Mouse (Mus musculus) heart, postnatal 4 days (tissue): Measurements from ENCODE around the gene Rom1. TPM values are rescaled to one million over a fixed set of nuclear protein-coding genes. Genes with fewer than 3 reads are reported as not detected.
A peak's percentile ranks its signal among the peaks of the same experiment; 100 is the strongest.
"Not testable (repeated sequence)": the region's sequence is repeated elsewhere in the genome, so short reads cannot be mapped to it uniquely, and the experiment has no call there.

Experiments used
- DNase-seq: peaks from one replicate; pipeline ENCODE4 v3.0.0; 2021
- total RNA-seq, 2 experiments: library from RNA; stranded (reverse); gene quantifications; 2 replicates each; pipeline ENCODE4 v1.2.3; 2021

The Rom1 gene
- total RNA-seq: 1 to 10 TPM; 3.1 to 3.2 TPM

DNA sequence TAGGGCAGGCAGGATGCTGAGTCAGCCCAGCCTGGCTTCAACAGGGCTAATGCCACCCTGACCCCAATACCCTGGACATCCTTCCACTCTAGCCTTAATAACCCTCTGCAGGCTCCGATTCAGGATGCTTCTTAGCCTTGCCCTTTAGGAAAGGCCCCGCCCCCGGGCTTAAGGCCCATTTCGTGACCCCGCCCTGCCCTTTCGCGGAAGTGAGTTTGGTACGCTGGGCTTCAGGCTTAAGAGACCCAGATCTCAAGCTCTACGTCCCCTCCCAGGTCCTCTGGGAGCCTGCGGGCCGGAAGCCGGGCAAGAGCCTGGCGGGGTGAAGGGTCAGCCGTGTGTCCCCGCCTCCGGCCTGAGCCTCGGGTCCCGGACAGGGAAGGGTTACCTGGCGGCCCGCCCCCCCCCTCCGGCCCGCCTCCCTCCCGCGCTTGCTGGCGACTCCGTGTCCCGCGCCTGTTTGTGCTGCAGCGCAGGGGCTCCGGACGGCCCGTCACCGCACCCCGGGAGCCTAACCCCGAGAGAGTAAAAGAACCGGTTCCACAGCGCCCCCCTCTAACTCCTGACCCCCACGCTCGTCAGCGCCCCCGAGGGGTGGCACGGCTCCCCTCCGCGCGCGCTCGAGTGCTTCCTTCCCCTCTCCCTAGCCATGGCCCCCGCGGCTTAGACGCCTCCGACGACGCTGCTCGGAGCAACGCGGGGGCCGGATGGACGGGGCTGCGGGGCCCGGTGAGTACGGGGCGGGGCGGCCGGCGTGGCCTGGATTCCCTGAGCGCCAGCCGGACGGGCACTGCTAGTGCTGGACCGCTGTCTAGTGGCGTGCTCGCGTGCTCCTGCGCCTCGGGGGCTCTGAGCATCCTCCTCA, at the start of gene Rom1, which contains the start of gene Eml3:
Gene Rom1 (minus strand): TSS at position 133 of the 865 bp plus-strand sequence.
Gene Eml3 (plus strand): TSS at position 329 of the 865 bp plus-strand sequence.
- peak; percentile 91 for DNase-seq

DNA sequence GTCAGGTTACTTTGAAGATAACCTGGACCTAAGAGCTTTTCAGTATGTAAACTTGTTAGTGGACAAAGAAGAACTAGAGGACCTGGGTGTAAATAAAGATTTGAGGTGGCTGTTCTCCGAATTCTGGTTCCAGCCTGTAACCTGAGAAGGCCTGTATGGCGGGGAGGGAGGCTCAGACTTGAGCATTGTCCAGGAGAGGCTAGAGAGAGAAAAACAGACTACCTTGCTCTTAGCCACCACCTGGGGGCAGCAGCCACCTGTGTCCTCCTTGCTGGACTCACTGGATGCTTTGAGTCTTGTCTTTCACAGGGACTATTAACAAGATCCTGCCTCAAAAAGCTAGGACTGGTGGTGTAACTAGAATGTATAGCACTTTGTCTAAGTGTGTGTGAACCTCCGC, 47.4 kb upstream of the Rom1 start:
- peak; percentile 66 for DNase-seq

GRCm38 (mm10) chr19:8975491-8975890, 46.3 kb upstream of the Rom1 start:
- DNase-seq: no peak

- no peak for DNase-seq
Observed at GRCm38 (mm10) chr19:8974638-8975037, 45.5 kb upstream of the Rom1 start.

DNA sequence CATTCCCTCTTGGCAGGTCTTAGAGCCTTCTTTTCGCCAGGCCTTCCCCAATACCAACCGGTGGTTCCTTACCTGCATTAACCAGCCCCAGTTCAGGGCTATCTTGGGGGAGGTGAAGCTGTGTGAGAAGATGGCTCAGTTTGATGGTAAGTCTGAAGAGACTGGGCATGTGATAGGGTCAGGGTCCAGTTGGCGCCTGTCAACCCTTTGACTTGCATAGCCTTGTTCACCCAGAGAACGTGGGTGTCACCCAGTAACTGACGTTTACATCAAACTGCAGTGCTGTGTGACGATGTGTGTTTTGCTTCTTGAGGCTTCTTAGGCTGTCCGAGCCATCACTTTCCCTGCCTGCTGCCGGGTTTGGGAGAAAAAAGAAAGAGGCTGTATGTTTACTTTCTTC, 43.3 kb upstream of the Rom1 start:
- not testable (repeated sequence) for DNase-seq

DNA sequence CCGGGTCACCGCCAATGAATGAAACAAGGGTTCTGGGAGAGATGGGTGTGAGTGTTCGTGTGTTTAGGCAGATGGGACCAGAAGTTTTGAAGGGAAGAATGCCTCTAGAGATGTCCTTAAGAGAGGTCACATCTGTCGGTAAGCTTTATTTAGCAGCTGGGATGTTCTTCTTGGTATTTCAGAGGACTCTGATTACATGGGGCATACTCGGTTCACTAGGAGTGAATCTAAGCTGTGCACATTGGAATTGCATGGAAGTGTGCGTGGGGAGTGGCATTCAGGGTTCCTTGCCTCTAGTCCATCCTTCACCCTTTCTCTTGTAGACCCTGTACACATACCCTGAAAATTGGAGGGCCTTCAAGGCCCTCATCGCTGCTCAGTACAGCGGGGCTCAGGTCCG, 38.7 kb upstream of the Rom1 start:
- no peak for DNase-seq

DNA sequence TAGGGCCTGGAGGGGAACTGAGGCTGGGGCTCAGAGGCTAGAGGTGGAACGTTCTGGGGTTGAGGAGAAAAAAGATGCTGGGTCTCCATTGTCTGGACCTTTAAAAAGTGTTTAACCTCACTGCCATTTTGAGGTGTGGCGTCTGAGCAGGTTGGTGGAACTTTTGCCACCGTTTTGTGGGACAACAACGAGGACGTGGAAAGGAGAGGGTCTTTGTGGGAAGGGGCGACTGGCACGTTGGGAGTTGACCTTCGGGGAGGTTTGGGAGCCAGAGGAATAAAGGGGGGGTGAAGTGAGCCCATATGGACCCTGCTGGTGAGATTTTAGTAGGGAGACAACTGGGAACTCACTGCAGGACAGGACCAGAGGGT, 38.2 kb upstream of the Rom1 start:
- DNase-seq: no peak

GRCm38 (mm10) chr19:8966590-8967372, 37.6 kb upstream of the Rom1 start, which contains the start of gene Eef1g:
TSS of gene Eef1g (plus strand) at chr19:8967041.
- DNase-seq: peak; percentile 98

DNA sequence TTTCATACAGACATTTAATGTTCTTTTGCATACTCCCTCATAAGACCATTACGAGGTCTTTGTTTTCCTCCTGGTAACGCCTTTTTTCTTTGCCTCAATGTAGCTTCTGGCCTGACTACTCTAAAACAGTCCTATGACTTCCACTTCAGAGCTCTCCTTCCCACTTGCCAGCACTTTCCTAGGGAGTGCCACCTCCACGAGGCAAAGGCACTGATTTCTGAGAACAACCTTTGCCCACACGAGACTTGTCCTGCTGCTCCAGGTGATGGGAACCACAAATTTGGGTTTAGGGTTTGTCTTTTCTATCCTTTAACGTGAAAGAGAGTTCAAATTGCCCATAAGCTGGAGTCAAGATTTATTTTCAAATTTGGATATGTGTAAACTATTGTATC, 37.0 kb upstream of the Rom1 start:
- DNase-seq: no peak

DNA sequence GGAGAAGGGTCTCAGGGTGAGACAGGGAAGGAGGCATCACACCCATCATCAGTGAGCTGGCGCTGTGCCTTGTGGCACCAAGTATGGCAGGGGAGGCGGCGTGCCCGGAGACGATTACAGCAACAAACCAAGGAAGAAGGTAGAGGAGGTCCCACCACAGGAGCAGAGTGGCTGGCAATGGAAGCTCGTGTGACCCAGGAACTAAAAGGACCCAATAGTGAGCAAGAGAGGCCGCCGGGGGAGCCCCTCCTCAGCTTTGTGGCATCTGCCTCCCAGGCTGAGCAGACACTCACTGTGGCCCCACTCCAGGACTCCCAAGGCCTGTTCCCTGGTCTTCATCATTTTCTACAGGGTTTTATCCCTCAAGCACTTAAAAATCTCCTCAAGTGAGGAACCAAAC, 36.6 kb upstream of the Rom1 start:
- peak; percentile 43 for DNase-seq

DNA sequence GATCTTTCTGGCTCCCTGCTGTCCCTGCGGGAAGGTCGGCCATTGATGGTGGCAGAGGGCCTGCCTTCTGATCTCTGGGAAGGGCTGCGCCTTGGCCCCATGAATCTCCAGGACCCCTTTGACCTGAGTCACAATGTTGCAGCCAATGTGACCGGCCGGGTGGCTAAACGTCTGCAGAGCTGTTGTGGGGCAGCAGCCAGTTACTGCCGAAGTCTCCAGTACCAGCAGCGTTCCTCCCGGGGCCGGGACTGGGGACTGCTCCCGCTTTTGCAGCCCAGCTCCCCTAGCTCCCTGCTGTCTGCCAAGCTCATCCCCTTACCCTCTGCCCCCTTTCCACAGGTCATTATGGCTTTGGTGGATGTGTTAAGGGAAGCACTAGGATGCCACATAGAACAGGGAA, 35.9 kb upstream of the Rom1 start:
- no peak for DNase-seq

- no peak for DNase-seq
Observed at GRCm38 (mm10) chr19:8962256-8962655, 33.1 kb upstream of the Rom1 start.

- DNase-seq: no peak
Observed at GRCm38 (mm10) chr19:8954171-8954570, 25.0 kb upstream of the Rom1 start.

DNA sequence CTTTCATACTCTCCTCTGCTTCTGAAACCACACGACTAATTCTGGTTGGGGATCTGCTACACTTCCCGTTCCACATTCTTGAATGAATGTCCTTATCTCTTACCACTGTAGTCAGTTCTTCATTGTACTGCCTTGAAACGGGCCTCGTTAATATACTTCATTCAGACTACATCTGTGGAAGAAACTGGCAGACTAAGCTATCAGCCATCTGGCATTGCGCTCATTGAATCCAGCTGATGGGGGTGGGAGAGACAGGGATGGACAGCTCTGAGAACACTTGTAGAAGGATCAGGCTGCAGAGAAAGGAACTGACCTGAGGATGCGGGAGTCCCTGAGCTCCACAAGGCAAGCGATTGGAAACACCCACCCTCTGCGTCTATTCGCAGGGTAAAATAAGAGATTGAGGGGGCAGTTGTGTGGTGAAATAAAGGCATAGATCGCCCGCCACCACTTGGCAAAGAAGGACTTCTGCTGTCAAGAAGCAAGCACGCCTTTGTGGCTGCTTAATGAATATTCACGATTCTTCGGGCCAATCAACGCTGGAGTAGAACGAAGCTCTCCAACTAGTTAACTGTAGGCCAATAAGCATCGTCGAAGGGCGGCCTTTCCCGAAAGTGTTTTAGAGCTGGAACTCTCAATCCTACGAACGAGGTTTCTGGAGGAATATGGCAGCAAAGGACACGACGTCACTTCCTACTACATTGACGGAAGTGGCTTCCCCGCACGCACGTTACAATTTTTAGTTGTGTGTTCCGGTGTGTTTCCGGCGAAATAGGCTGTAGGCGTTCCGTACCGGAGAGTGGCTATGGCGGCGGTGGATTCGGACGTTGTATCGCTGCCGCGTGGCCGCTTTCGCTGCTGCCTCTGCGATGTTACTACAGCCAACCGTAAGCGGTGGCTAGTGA, 24.2 kb upstream of the Rom1 start, which contains the start of gene Tut1:
Gene Tut1 (plus strand): TSS at position 713 of the 905 bp plus-strand sequence.
- peak; percentile 93 for DNase-seq

DNA sequence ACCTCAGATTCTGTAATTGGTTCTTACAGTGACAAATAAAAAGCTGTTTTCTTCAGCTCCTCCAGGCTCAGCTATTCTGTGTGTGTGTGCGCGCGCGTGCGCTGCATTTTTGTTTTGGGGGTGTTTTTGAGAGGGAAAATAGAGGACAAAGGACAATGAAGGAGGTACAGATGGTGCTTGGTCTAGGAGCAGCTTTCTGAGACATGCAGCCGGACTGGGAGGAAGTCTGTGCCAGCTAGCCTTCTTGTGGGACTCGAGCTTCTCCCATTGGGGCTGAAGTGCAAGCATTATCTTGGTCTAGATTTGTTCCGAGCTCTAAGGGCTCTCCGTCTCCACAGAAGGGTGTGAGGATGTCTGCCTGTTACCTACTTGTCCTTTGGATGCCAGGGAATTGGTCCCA, 23.1 kb upstream of the Rom1 start:
- no peak for DNase-seq

GRCm38 (mm10) chr19:8950190-8950589, 21.0 kb upstream of the Rom1 start:
- DNase-seq: no peak

DNA sequence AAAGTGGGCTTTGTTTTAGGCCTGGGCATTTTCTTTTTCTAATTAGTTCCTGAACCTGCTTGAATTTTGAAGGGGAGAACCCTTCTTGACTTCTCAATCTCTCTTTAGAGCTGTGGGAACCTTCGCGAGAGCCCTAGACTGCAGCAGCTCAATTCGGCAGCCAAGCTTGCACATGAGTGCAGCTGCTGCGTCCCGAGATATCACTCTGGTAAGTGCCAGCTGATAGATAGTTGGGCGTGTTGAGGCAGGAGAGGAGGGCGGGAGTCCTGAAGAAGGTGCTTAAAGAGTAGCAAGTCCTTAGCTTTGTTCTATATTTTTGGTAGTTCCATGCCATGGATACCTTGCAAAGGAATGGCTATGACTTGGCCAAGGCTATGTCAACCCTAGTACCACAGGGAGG, 17.8 kb upstream of the Rom1 start:
- DNase-seq: no peak

DNA sequence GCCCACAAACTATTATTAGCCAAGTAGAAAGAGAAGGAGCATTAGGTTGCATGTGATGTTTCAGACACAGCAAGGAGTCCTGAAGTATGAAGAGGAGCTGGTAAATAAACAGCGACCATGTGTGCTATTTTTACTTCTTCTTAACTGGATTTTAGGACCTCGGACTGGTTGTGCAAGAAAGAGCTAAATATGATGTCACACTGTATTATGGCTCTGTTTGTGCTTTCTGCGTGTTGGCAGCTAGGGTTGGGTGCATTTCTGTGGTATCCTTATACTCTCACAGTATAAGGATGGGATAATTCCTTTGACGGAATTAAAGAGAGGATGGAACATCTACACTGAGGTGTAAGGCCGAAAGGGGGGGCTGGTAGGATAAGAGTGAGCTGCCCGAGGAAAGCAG, 16.1 kb upstream of the Rom1 start:
- DNase-seq: no peak

- DNase-seq: peak; percentile 88
Observed at GRCm38 (mm10) chr19:8944750-8945149, 15.6 kb upstream of the Rom1 start.

DNA sequence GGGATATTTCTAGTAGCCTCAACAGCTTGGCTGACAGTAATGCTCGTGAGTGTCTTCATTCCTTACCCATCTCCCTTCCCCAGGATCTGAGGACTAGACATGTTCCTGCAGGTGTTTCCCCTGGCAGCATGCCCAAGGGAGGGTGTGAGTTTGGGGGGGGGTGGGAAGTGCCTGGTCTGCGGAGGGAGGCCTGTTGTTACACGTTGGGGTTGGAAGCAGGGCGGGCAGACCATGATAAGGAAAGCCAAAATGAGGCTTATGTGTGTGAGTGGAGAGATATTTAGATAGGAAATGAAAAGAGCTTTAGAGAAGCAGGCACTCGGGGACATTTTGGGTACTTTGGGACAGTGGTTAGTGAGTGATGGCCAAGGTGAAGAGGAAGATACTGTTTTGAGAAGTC, 14.9 kb upstream of the Rom1 start:
- DNase-seq: no peak

DNA sequence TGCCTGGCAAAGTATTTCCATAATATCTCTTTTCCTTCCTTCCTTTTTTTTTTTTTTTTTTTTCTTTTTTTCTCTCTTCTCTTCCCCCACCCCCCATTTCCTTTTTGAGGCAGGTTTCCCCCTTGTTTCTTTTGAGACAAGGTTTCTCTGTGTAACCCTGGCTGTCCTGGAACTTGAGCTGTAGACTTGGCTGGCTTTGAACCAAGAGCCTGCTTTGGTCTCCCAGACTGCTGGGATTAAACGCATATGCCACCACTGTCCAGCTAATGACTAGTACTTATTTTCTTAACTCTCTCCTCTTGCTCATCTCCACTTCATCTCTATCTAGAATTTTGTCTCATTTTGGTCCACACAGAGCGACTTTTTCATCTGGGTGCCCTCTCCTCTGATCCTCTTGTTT, 13.9 kb upstream of the Rom1 start:
- no peak for DNase-seq

GRCm38 (mm10) chr19:8942276-8942964, 13.3 kb upstream of the Rom1 start:
- DNase-seq: peak; percentile 62
